Mouse (Mus musculus) hindbrain, embryonic 10.5 days (tissue): ENCODE results near the gene Slc25a45. TPM values are rescaled to one million over a fixed set of nuclear protein-coding genes. Genes with fewer than 3 reads are reported as not detected.

Source experiments
- DNase-seq: peaks from one replicate; pipeline ENCODE4 v3.0.0-alpha.2; 2017; ENCODE audit warnings: low spot score
- H3K27ac ChIP-seq: fragments of 300-500 bp; sonication (generic); 2 replicates; pipeline ENCODE4 v1.5.1; 2016; ENCODE audit warnings: mild to moderate bottlenecking, moderate library complexity
- H3K27me3 ChIP-seq: fragments of 300-500 bp; sonication (generic); 2 replicates; pipeline ENCODE4 v1.6.1; 2016; ENCODE audit warnings: mild to moderate bottlenecking; ENCODE audit not compliant: poor library complexity, insufficient read depth, severe bottlenecking
- H3K36me3 ChIP-seq: fragments of 300-500 bp; sonication (generic); 2 replicates; pipeline ENCODE4 v1.6.1; 2016; ENCODE audit warnings: mild to moderate bottlenecking, moderate library complexity
- H3K4me1 ChIP-seq: fragments of 300-500 bp; sonication (generic); replicated peaks from 2 replicates; pipeline ENCODE4 v1.6.1; 2016; ENCODE audit warnings: mild to moderate bottlenecking
- H3K4me3 ChIP-seq: fragments of 300-500 bp; sonication (generic); 2 replicates; pipeline ENCODE4 v1.5.1; 2016; ENCODE audit warnings: mild to moderate bottlenecking, moderate library complexity
- H3K9me3 ChIP-seq: fragments of 300-500 bp; sonication (generic); 2 replicates; pipeline ENCODE4 v1.6.1; 2016; ENCODE audit warnings: mild to moderate bottlenecking, moderate library complexity
- WGBS: fragments of 180-500 bp; shearing (Covaris S2); methylation state at CpG from one replicate; pipeline ENCODE4 v1.1.7; 2016; 5-methylcytosine and 5-hydroxymethylcytosine counted together
- polyA plus RNA-seq: library from polyadenylated mRNA; unstranded; fragments of >200 nt; fragmentation: Nextera tagmentation; extraction: Ambion mirVana; gene quantifications from 2 replicates; pipeline ENCODE4 v1.2.1, GENCODE M21; 2016

Slc25a45 gene
- polyA plus RNA-seq, 1 experiment from 2014 or later = 2.8 TPM

GRCm38 (mm10) chr19:5892262-5892661 lies 14.7 kb downstream of the Slc25a45 start:
- Histone ChIP-seq H3K9me3 (no peaks in the 10 kb centered on the region), H3K27me3 (no peaks in the 10 kb centered on the region), H3K36me3 (peaks cover 47% of the 10 kb centered on the region), H3K27ac (peak overlapping the region; percentile 96), H3K4me1 (peaks cover 36% of the 10 kb centered on the region), H3K4me3 (no peak overlapping the region; the same call in 1 of the 2 replicates)
- 93% methylated on average over 7 of the region's 7 CpGs for WGBS
- no peak for DNase-seq

- Histone ChIP-seq H3K4me1 (peaks cover 36% of the 10 kb centered on the region), H3K27me3 (no peaks in the 10 kb centered on the region), H3K4me3 (peak overlapping the region; percentile 76), H3K36me3 (peaks cover 51% of the 10 kb centered on the region), H3K27ac (peak overlapping the region; percentile 96), H3K9me3 (no peaks in the 10 kb centered on the region)
- 89% methylated on average over 13 of the region's 13 CpGs for WGBS
- DNase-seq = no peak
These were observed 15.1 kb downstream of the Slc25a45 start for GRCm38 (mm10) chr19:5892735-5893134.

- Histone ChIP-seq H3K9me3 (no peaks in the 10 kb centered on the region), H3K27me3 (no peaks in the 10 kb centered on the region), H3K4me3 (peak overlapping the region; percentile 76), H3K4me1 (peaks cover 36% of the 10 kb centered on the region), H3K36me3 (peaks cover 58% of the 10 kb centered on the region), H3K27ac (peak overlapping the region; percentile 96)
- DNase-seq = peak; percentile 11
- WGBS = 8% methylated on average over 31 of the region's 31 CpGs
These were observed 15.8 kb downstream of the Slc25a45 start for GRCm38 (mm10) chr19:5893282-5894001.

- Histone ChIP-seq H3K9me3 (no peaks in the 10 kb centered on the region), H3K4me3 (peak within 1 kb of the TSS; percentile 76)
- DNase-seq = peak; percentile 97
These were observed 16.5 kb downstream of the Slc25a45 start, which contains the start of gene Tigd3 for GRCm38 (mm10) chr19:5894002-5894678. TSS of gene Tigd3 (minus strand) at chr19:5894149.

GRCm38 (mm10) chr19:5907275-5907674 lies 29.7 kb downstream of the Slc25a45 start:
- no peak overlapping the region for H3K4me3 ChIP-seq
- H3K9me3 ChIP-seq = no peaks in the 10 kb centered on the region
- peaks cover 73% of the 10 kb centered on the region for H3K36me3 ChIP-seq
- DNase-seq = no peak
- no peaks in the 10 kb centered on the region for H3K27me3 ChIP-seq
- WGBS = 94% methylated on average over 3 of the region's 3 CpGs
- H3K4me1 ChIP-seq = peaks cover 24% of the 10 kb centered on the region
- no peak overlapping the region for H3K27ac ChIP-seq

More at GRCm38 (mm10) chr19:5894002-5894678, 16.5 kb downstream of the Slc25a45 start, which contains the start of gene Tigd3:
- Histone ChIP-seq H3K27me3 (no peaks in the 10 kb centered on the region), H3K4me1 (peaks cover 35% of the 10 kb centered on the region), H3K36me3 (peaks cover 63% of the 10 kb centered on the region), H3K27ac (peak within 1 kb of the TSS; percentile 96)
- WGBS = 5% methylated on average over 36 of the region's 36 CpGs

- Histone ChIP-seq H3K9me3 (no peaks in the 10 kb centered on the region), H3K27me3 (no peaks in the 10 kb centered on the region), H3K36me3 (peaks cover 46% of the 10 kb centered on the region), H3K4me3 (peak overlapping the region; percentile 31), H3K27ac (peak overlapping the region; percentile 60; the same call in 1 of the 2 replicates), H3K4me1 (peaks cover 31% of the 10 kb centered on the region)
- DNase-seq = no peak
- WGBS = 73% methylated on average over 6 of the region's 6 CpGs
These were observed 32.6 kb downstream of the Slc25a45 start for GRCm38 (mm10) chr19:5910221-5910620.

GRCm38 (mm10) chr19:5911430-5912102 lies 34.0 kb downstream of the Slc25a45 start:
- WGBS = 14% methylated on average over 14 of the region's 14 CpGs
- no peaks in the 10 kb centered on the region for H3K27me3 ChIP-seq
- H3K4me3 ChIP-seq = peak overlapping the region; percentile 99
- DNase-seq = no peak
- peak overlapping the region; percentile 98 for H3K27ac ChIP-seq
- H3K4me1 ChIP-seq = peaks cover 31% of the 10 kb centered on the region
- H3K36me3 ChIP-seq = peaks cover 34% of the 10 kb centered on the region
- no peaks in the 10 kb centered on the region for H3K9me3 ChIP-seq

- peaks cover 31% of the 10 kb centered on the region for H3K4me1 ChIP-seq
- no peaks in the 10 kb centered on the region for H3K9me3 ChIP-seq
- H3K4me3 ChIP-seq = peak overlapping the region; percentile 99
- peak overlapping the region; percentile 98 for H3K27ac ChIP-seq
- under 1% methylated on average over 59 of the region's 59 CpGs for WGBS
- DNase-seq = peak; percentile 100
- no peaks in the 10 kb centered on the region for H3K27me3 ChIP-seq
- peaks cover 32% of the 10 kb centered on the region for H3K36me3 ChIP-seq
These were observed 34.7 kb downstream of the Slc25a45 start for GRCm38 (mm10) chr19:5912103-5913006.

GRCm38 (mm10) chr19:5913007-5913719 lies 35.6 kb downstream of the Slc25a45 start, which contains the start of gene Dpf2:
TSS of gene Dpf2 (minus strand) at chr19:5913010.
- DNase-seq = no peak
- no peaks in the 10 kb centered on the region for H3K9me3 ChIP-seq
- H3K36me3 ChIP-seq = peaks cover 36% of the 10 kb centered on the region
- WGBS = 24% methylated on average over 13 of the region's 13 CpGs
- no peaks in the 10 kb centered on the region for H3K27me3 ChIP-seq
- H3K4me3 ChIP-seq = peak within 1 kb of the TSS; percentile 99
- peak within 1 kb of the TSS; percentile 98 for H3K27ac ChIP-seq
- H3K4me1 ChIP-seq = peaks cover 31% of the 10 kb centered on the region

- Histone ChIP-seq H3K27ac (no peak overlapping the region), H3K9me3 (no peaks in the 10 kb centered on the region), H3K4me1 (peaks cover 31% of the 10 kb centered on the region), H3K36me3 (peaks cover 16% of the 10 kb centered on the region), H3K4me3 (peak overlapping the region; percentile 9; the same call in 1 of the 2 replicates), H3K27me3 (peaks cover 26% of the 10 kb centered on the region)
- 20% methylated on average over 9 of the region's 9 CpGs for WGBS
- DNase-seq = no peak
These were observed 44.1 kb downstream of the Slc25a45 start for GRCm38 (mm10) chr19:5921715-5922114.

GRCm38 (mm10) chr19:5922119-5922942 lies 44.7 kb downstream of the Slc25a45 start:
- Histone ChIP-seq H3K4me3 (0 out of 2 replicates have a peak overlapping the region, but pooled peaks have one; percentile 4), H3K36me3 (peaks cover 10% of the 10 kb centered on the region), H3K27me3 (peaks cover 26% of the 10 kb centered on the region), H3K27ac (no peak overlapping the region), H3K4me1 (peaks cover 35% of the 10 kb centered on the region), H3K9me3 (no peaks in the 10 kb centered on the region)
- no peak for DNase-seq
- 80% methylated on average over 15 of the region's 15 CpGs for WGBS
